Mouse (Mus musculus) neural tube, embryonic 14.5 days (tissue): ENCODE measurements around the gene Kcnk5. TPM values are rescaled to one million over a fixed set of nuclear protein-coding genes. Genes with fewer than 3 reads are reported as not detected.

Experiments
- ATAC-seq: fragments of 200-750 bp; cut with Nextera tagmentation; 2 replicates; pipeline ENCODE4 v1.8.0; 2017; ENCODE audit warnings: low read depth, mild to moderate bottlenecking, moderate TSS enrichment, moderate library complexity
- H3K27ac ChIP-seq: fragments of 300-500 bp; sonication (generic); 2 replicates; pipeline ENCODE4 v1.5.1; 2014; ENCODE audit warnings: low read depth, mild to moderate bottlenecking, control low read depth, low read length, moderate library complexity, mixed read lengths
- H3K27me3 ChIP-seq: fragments of 300-500 bp; sonication (generic); 2 replicates; pipeline ENCODE4 v1.6.1; 2014; ENCODE audit warnings: low read length; ENCODE audit not compliant: control insufficient read depth, insufficient read depth
- H3K36me3 ChIP-seq: fragments of 300-500 bp; sonication (generic); 2 replicates; pipeline ENCODE4 v1.6.1; 2014; ENCODE audit warnings: low read length, mixed read lengths; ENCODE audit not compliant: control insufficient read depth, insufficient read depth
- H3K4me1 ChIP-seq: fragments of 300-500 bp; sonication (generic); 2 replicates; pipeline ENCODE4 v1.6.1; 2014; ENCODE audit warnings: low read length; ENCODE audit not compliant: control insufficient read depth, insufficient read depth
- H3K4me2 ChIP-seq: fragments of 300-500 bp; sonication (generic); 2 replicates; pipeline ENCODE4 v1.6.1; 2014; ENCODE audit warnings: mild to moderate bottlenecking, low read depth, low read length, control low read depth
- H3K4me3 ChIP-seq: fragments of 300-500 bp; sonication (generic); 2 replicates; pipeline ENCODE4 v1.5.1; 2014; ENCODE audit warnings: low read depth, low read length, control low read depth, mixed read lengths
- H3K9ac ChIP-seq: fragments of 300-500 bp; sonication (generic); replicated peaks from 2 replicates; pipeline ENCODE4 v1.6.1; 2014; ENCODE audit warnings: low read depth, mild to moderate bottlenecking, control low read depth, low read length, mixed read lengths
- H3K9me3 ChIP-seq: fragments of 300-500 bp; sonication (generic); 2 replicates; pipeline ENCODE4 v1.6.1; 2016; ENCODE audit warnings: low read length; ENCODE audit not compliant: control insufficient read depth
- WGBS: fragments of 180-500 bp; shearing (Covaris S2); extraction: QIAGEN DNeasy Blood & Tissue Kit; methylation state at CpG from one replicate; pipeline ENCODE4 v1.1.7; 2014; 5-methylcytosine and 5-hydroxymethylcytosine counted together
- polyA plus RNA-seq: library from polyadenylated mRNA; unstranded; fragments of >200 nt; fragmentation: Nextera tagmentation; extraction: Ambion mirVana; gene quantifications from 2 replicates; pipeline ENCODE4 v1.2.1, GENCODE M21; 2014

Gene Kcnk5
- polyA plus RNA-seq, 1 experiment from 2014 or later: 0.32 TPM

DNA sequence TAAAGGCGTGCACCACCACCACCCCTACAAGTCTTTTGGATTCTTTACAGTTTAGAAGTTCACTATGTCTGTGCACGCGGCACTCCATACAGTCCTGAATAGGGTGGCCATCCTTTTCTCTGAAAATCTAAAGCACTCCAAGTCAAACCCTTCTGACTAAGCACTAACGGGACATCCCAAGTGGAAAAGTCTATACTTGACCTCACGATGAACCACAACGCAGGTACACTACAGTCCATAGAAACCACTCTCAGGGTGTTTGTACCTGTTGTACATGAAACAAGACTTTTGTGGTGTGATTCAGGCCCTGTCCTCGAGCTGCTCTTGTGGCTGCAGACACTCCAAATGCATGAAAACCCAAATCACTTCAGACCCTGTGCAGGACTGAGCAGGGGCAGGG, 6.5 kb downstream of the Kcnk5 start:
- H3K4me2 ChIP-seq: no peak overlapping the region
- WGBS: 93% methylated on average over 7 of the region's 7 CpGs

GRCm38 (mm10) chr14:20174696-20175095, 6.9 kb downstream of the Kcnk5 start:
- Histone ChIP-seq H3K4me2 (no peak overlapping the region), H3K27me3 (no peaks in the 10 kb centered on the region), H3K27ac (no peak overlapping the region), H3K36me3 (no peaks in the 10 kb centered on the region), H3K9ac (no peak overlapping the region), H3K4me3 (no peak overlapping the region), H3K9me3 (no peaks in the 10 kb centered on the region), H3K4me1 (no peaks in the 10 kb centered on the region)
- WGBS: 86% methylated on average over 6 of the region's 6 CpGs
- no peak for ATAC-seq

More for the DNA sequence above, 6.5 kb downstream of the Kcnk5 start:
- no peaks in the 10 kb centered on the region for H3K27me3 ChIP-seq
- H3K4me3 ChIP-seq: no peak overlapping the region
- no peaks in the 10 kb centered on the region for H3K4me1 ChIP-seq
- no peak overlapping the region for H3K9ac ChIP-seq
- no peak overlapping the region for H3K27ac ChIP-seq
- no peak for ATAC-seq
- no peaks in the 10 kb centered on the region for H3K36me3 ChIP-seq
- no peaks in the 10 kb centered on the region for H3K9me3 ChIP-seq

- Histone ChIP-seq H3K36me3 (no peaks in the 10 kb centered on the region), H3K27ac (no peak overlapping the region), H3K9me3 (no peaks in the 10 kb centered on the region), H3K4me3 (no peak overlapping the region), H3K9ac (no peak overlapping the region), H3K4me2 (no peak overlapping the region), H3K27me3 (no peaks in the 10 kb centered on the region), H3K4me1 (no peaks in the 10 kb centered on the region)
- ATAC-seq: no peak
- 95% methylated on average over 14 of the region's 14 CpGs for WGBS
Measured at GRCm38 (mm10) chr14:20173873-20174490, 7.6 kb downstream of the Kcnk5 start.

DNA sequence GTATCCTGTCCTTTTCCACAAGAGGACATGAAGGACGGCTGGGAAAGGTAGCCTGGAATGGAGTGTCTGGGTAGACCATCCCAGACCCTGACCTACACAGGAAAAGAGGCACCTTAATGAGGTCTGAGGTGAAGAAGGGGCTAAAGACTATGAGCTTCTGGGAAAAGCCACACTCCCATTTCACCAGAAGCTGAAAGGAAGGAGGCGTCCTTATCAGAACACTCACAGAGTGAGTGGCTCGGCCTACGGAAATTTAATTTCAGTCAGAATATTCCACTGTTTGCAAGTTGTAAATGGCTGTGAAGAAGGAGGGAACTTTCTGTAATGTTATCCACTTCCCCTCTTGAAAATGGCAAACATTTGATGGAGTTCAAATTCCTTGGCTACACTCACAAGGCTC, 8.7 kb downstream of the Kcnk5 start:
- H3K4me2 ChIP-seq: no peak overlapping the region
- H3K36me3 ChIP-seq: no peaks in the 10 kb centered on the region
- no peak overlapping the region for H3K4me3 ChIP-seq
- no peak overlapping the region for H3K27ac ChIP-seq
- 88% methylated on average over 4 of the region's 4 CpGs for WGBS
- ATAC-seq: no peak
- no peak overlapping the region for H3K9ac ChIP-seq
- H3K9me3 ChIP-seq: no peaks in the 10 kb centered on the region
- H3K4me1 ChIP-seq: no peaks in the 10 kb centered on the region
- no peaks in the 10 kb centered on the region for H3K27me3 ChIP-seq

DNA sequence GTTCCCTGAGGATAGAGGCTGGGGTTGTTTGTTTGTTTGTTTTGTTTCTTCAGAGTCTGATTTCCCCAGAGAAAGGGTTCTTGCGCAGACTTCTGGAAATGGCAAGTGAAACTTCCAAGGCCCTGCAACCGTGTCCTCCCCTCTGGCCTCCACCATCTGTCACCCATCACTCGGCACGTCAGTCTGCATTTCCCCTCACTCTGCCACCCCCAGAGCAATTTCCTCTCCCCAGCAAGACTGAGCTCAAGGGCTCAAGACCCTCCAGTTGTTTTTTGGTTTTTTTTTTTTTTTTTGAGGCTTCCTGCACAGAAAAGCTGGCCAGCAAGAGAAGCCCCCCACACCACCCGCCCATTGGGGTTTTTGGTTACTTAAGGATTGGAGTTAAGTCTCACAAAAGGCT, 9.1 kb downstream of the Kcnk5 start:
- Histone ChIP-seq H3K27me3 (no peaks in the 10 kb centered on the region), H3K27ac (no peak overlapping the region), H3K36me3 (no peaks in the 10 kb centered on the region), H3K9ac (no peak overlapping the region), H3K4me2 (no peak overlapping the region), H3K4me3 (no peak overlapping the region), H3K9me3 (no peaks in the 10 kb centered on the region), H3K4me1 (no peaks in the 10 kb centered on the region)
- no peak for ATAC-seq
- WGBS: 73% methylated on average over 5 of the region's 5 CpGs

DNA sequence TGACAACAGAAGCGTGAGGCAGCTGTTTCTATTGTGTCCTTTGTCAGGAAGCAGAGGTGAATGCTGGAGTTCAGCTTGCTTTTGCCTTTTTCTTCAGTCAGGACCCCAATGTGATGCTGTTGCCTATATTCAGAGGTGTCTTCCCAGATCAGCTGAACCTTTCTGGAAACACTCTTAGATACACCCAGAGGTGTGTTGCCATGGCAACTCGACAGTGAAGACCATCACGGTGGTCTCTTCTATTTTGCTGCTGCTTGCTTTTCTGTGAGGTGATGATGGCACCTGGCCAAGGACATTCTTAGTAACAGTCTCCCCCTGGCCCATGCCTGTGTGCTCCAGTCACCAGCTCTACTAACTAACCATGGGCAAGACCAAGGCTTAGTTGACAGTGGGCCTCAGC, 9.8 kb downstream of the Kcnk5 start:
- Histone ChIP-seq H3K9ac (no peak overlapping the region), H3K4me3 (no peak overlapping the region), H3K4me1 (no peaks in the 10 kb centered on the region), H3K27ac (no peak overlapping the region), H3K9me3 (no peaks in the 10 kb centered on the region), H3K27me3 (no peaks in the 10 kb centered on the region), H3K4me2 (no peak overlapping the region), H3K36me3 (no peaks in the 10 kb centered on the region)
- WGBS: 74% methylated on average over 3 of the region's 3 CpGs
- ATAC-seq: no peak

GRCm38 (mm10) chr14:20169251-20169650, 12.4 kb downstream of the Kcnk5 start:
- Histone ChIP-seq H3K9me3 (no peaks in the 10 kb centered on the region), H3K27me3 (no peaks in the 10 kb centered on the region), H3K27ac (no peak overlapping the region), H3K4me1 (no peaks in the 10 kb centered on the region), H3K36me3 (no peaks in the 10 kb centered on the region), H3K4me2 (no peak overlapping the region), H3K9ac (no peak overlapping the region), H3K4me3 (no peak overlapping the region)
- no peak for ATAC-seq
- WGBS: 91% methylated on average over 4 of the region's 4 CpGs

DNA sequence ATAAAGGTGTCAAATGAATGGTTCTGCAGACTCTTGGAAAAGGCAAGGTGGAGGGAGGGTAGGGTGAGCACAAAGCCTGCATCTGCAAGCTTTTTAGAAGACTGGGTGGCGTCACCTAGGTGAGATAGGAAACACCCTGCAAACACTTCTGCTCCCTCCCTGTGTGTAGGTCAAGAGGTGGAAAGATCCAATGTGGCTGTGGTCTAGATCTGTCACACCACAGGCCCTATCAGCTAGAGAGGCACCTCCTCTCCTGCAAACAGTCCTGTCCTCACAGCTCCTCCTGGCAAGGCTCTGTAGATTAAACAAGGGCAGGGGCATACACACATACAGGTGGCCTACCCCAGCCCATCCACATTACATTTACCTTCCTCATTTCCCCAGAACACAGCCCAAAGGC, 13.1 kb downstream of the Kcnk5 start:
- H3K27me3 ChIP-seq: no peaks in the 10 kb centered on the region
- H3K36me3 ChIP-seq: no peaks in the 10 kb centered on the region
- no peaks in the 10 kb centered on the region for H3K4me1 ChIP-seq
- no peaks in the 10 kb centered on the region for H3K9me3 ChIP-seq
- H3K27ac ChIP-seq: no peak overlapping the region
- WGBS: 95% methylated on average over 1 of the region's 1 CpGs
- H3K4me3 ChIP-seq: no peak overlapping the region
- no peak overlapping the region for H3K9ac ChIP-seq
- H3K4me2 ChIP-seq: no peak overlapping the region
- no peak for ATAC-seq

- 90% methylated on average over 2 of the region's 2 CpGs for WGBS
- Histone ChIP-seq H3K27ac (no peak overlapping the region), H3K4me1 (no peaks in the 10 kb centered on the region), H3K4me2 (no peak overlapping the region), H3K9me3 (no peaks in the 10 kb centered on the region), H3K36me3 (no peaks in the 10 kb centered on the region), H3K4me3 (no peak overlapping the region), H3K27me3 (no peaks in the 10 kb centered on the region), H3K9ac (no peak overlapping the region)
- no peak for ATAC-seq
Measured at GRCm38 (mm10) chr14:20168054-20168453, 13.6 kb downstream of the Kcnk5 start.
